Mouse (Mus musculus): ENCODE results near the gene Snapc2. TPM values are rescaled to one million over a fixed set of nuclear protein-coding genes. Genes with fewer than 3 reads are reported as not detected.
"Not testable (repeated sequence)": the region's sequence is repeated elsewhere in the genome, so short reads cannot be mapped to it uniquely, and the experiment has no call there.

Snapc2 gene
- polyA plus RNA-seq, 1 experiment from 2014 or later: 63.0 TPM

- H3K27ac ChIP-seq (replicated peaks): peak overlapping the region; percentile 87
- no peaks in the 10 kb centered on the region for H3K9me3 ChIP-seq
- 15% methylated on average over 19 of the region's 19 CpGs for WGBS
- peak overlapping the region; percentile 81 for H3K4me2 ChIP-seq (replicated peaks)
- ATAC-seq (ENCODE audit: low FRiP score, low read depth): peak; percentile 17
- peak overlapping the region; percentile 70 for H3K9ac ChIP-seq (replicated peaks)
- H3K4me3 ChIP-seq: peak overlapping the region; percentile 85
- H3K36me3 ChIP-seq: peaks cover 29% of the 10 kb centered on the region
- H3K4me1 ChIP-seq: peaks cover 27% of the 10 kb centered on the region
- peaks cover 11% of the 10 kb centered on the region; the same call in 1 of the 2 replicates for H3K27me3 ChIP-seq
Measured at GRCm38 (mm10) chr8:4239193-4239890, 13.5 kb upstream of the Snapc2 start.

GRCm38 (mm10) chr8:4245061-4245460 is 7.8 kb upstream of the Snapc2 start:
- peaks cover 77% of the 10 kb centered on the region for H3K36me3 ChIP-seq
- WGBS: 95% methylated on average over 5 of the region's 5 CpGs

GRCm38 (mm10) chr8:4245737-4246136 is 7.1 kb upstream of the Snapc2 start:
- Histone ChIP-seq H3K4me1 (peaks cover 23% of the 10 kb centered on the region), H3K36me3 (peaks cover 77% of the 10 kb centered on the region), H3K9me3 (no peaks in the 10 kb centered on the region), H3K27ac (replicated peaks) (no peak overlapping the region), H3K4me3 (no peak overlapping the region), H3K9ac (replicated peaks) (no peak overlapping the region), H3K27me3 (peaks cover 20% of the 10 kb centered on the region), H3K4me2 (replicated peaks) (no peak overlapping the region)
- no peak for ATAC-seq (ENCODE audit: low FRiP score, low read depth)
- 82% methylated on average over 13 of the region's 13 CpGs for WGBS

More at GRCm38 (mm10) chr8:4245061-4245460, 7.8 kb upstream of the Snapc2 start:
- Histone ChIP-seq H3K4me1 (peaks cover 25% of the 10 kb centered on the region), H3K27me3 (peaks cover 20% of the 10 kb centered on the region), H3K9me3 (no peaks in the 10 kb centered on the region), H3K4me3 (no peak overlapping the region), H3K4me2 (replicated peaks) (no peak overlapping the region), H3K9ac (replicated peaks) (no peak overlapping the region), H3K27ac (replicated peaks) (no peak overlapping the region)
- no peak for ATAC-seq (ENCODE audit: low FRiP score, low read depth)

- Histone ChIP-seq H3K4me1 (peaks cover 19% of the 10 kb centered on the region), H3K36me3 (peaks cover 69% of the 10 kb centered on the region), H3K27ac (replicated peaks) (no peak overlapping the region), H3K9me3 (no peaks in the 10 kb centered on the region), H3K9ac (replicated peaks) (no peak overlapping the region), H3K4me3 (no peak overlapping the region), H3K27me3 (peaks cover 20% of the 10 kb centered on the region), H3K4me2 (replicated peaks) (no peak overlapping the region)
- 91% methylated on average over 8 of the region's 8 CpGs for WGBS
- ATAC-seq (ENCODE audit: low FRiP score, low read depth): no peak
Measured at GRCm38 (mm10) chr8:4247241-4247640, 5.6 kb upstream of the Snapc2 start.

GRCm38 (mm10) chr8:4247951-4248540 is 4.8 kb upstream of the Snapc2 start, which contains the start of gene Tgfbr3l:
Gene Tgfbr3l, plus strand, starts transcription at chr8:4248214.
- Histone ChIP-seq H3K4me3 (no peak within 1 kb of the TSS), H3K4me1 (peaks cover 24% of the 10 kb centered on the region), H3K9ac (replicated peaks) (no peak within 1 kb of the TSS), H3K27ac (replicated peaks) (no peak within 1 kb of the TSS), H3K27me3 (peaks cover 20% of the 10 kb centered on the region), H3K9me3 (no peaks in the 10 kb centered on the region), H3K36me3 (peaks cover 61% of the 10 kb centered on the region), H3K4me2 (replicated peaks) (no peak within 1 kb of the TSS; the same call in 1 of the 2 replicates)
- 80% methylated on average over 15 of the region's 15 CpGs for WGBS
- no peak for ATAC-seq (ENCODE audit: low FRiP score, low read depth)

- Histone ChIP-seq H3K9me3 (no peaks in the 10 kb centered on the region), H3K4me1 (peaks cover 31% of the 10 kb centered on the region), H3K27ac (replicated peaks) (no peak overlapping the region), H3K4me2 (replicated peaks) (no peak overlapping the region; the same call in 1 of the 2 replicates), H3K36me3 (peaks cover 49% of the 10 kb centered on the region), H3K27me3 (peaks cover 20% of the 10 kb centered on the region), H3K4me3 (no peak overlapping the region), H3K9ac (replicated peaks) (0 out of 2 replicates have a peak overlapping the region, but pooled peaks have one; percentile 15)
- WGBS: 12% methylated on average over 29 of the region's 29 CpGs
- ATAC-seq (ENCODE audit: low FRiP score, low read depth): no peak
Measured at GRCm38 (mm10) chr8:4249213-4249612, 3.7 kb upstream of the Snapc2 start.

- Histone ChIP-seq H3K4me1 (peaks cover 35% of the 10 kb centered on the region), H3K4me3 (no peak overlapping the region), H3K27ac (replicated peaks) (no peak overlapping the region), H3K36me3 (peaks cover 44% of the 10 kb centered on the region), H3K9ac (replicated peaks) (no peak overlapping the region), H3K9me3 (no peaks in the 10 kb centered on the region), H3K27me3 (peaks cover 20% of the 10 kb centered on the region), H3K4me2 (replicated peaks) (no peak overlapping the region)
- ATAC-seq (ENCODE audit: low FRiP score, low read depth): peak; percentile 24; the same call in 1 of the 2 replicates
- WGBS: 31% methylated on average over 26 of the region's 26 CpGs
Measured at GRCm38 (mm10) chr8:4250306-4250970, 2.4 kb upstream of the Snapc2 start.

GRCm38 (mm10) chr8:4252116-4252760 is 642 bp upstream of the Snapc2 start:
- no peaks in the 10 kb centered on the region for H3K9me3 ChIP-seq
- H3K36me3 ChIP-seq: peaks cover 41% of the 10 kb centered on the region
- H3K4me1 ChIP-seq: peaks cover 44% of the 10 kb centered on the region
- peak overlapping the region; percentile 94 for H3K4me3 ChIP-seq
- peak overlapping the region; percentile 90 for H3K9ac ChIP-seq (replicated peaks)
- H3K27ac ChIP-seq (replicated peaks): peak overlapping the region; percentile 92
- H3K4me2 ChIP-seq (replicated peaks): peak overlapping the region; percentile 73
- ATAC-seq (ENCODE audit: low FRiP score, low read depth): 0 out of 2 replicates have a peak, but pooled peaks have one; percentile 0
- H3K27me3 ChIP-seq: peaks cover 20% of the 10 kb centered on the region
- WGBS: 48% methylated on average over 8 of the region's 8 CpGs

GRCm38 (mm10) chr8:4254001-4254400 is 1.1 kb downstream of the Snapc2 start:
- WGBS: 63% methylated on average over 6 of the region's 6 CpGs
- Histone ChIP-seq H3K9me3 (no peaks in the 10 kb centered on the region), H3K9ac (replicated peaks) (peak overlapping the region; percentile 90; the same call in 1 of the 2 replicates), H3K27me3 (peaks cover 6% of the 10 kb centered on the region; the same call in 1 of the 2 replicates), H3K27ac (replicated peaks) (no peak overlapping the region), H3K4me3 (peak overlapping the region; percentile 94), H3K4me1 (peaks cover 46% of the 10 kb centered on the region), H3K4me2 (replicated peaks) (peak overlapping the region; percentile 73), H3K36me3 (peaks cover 29% of the 10 kb centered on the region)
- ATAC-seq (ENCODE audit: low FRiP score, low read depth): no peak

- not testable (repeated sequence) for H3K9me3 ChIP-seq; H3K27me3 ChIP-seq; H3K27ac ChIP-seq (replicated peaks); ATAC-seq (ENCODE audit: low FRiP score, low read depth); H3K9ac ChIP-seq (replicated peaks); H3K4me3 ChIP-seq; H3K4me2 ChIP-seq (replicated peaks)
- H3K4me1 ChIP-seq: peaks cover 48% of the 10 kb centered on the region
- WGBS: 89% methylated on average over 7 of the region's 7 CpGs
- peaks cover 30% of the 10 kb centered on the region for H3K36me3 ChIP-seq
Measured at GRCm38 (mm10) chr8:4255471-4255870, 2.6 kb downstream of the Snapc2 start.

- no peak for ATAC-seq (ENCODE audit: low FRiP score, low read depth)
- no peaks in the 10 kb centered on the region for H3K27me3 ChIP-seq
- peak overlapping the region; percentile 74; the same call in 1 of the 2 replicates for H3K4me3 ChIP-seq
- H3K36me3 ChIP-seq: peaks cover 44% of the 10 kb centered on the region
- peak overlapping the region; percentile 94; the same call in 1 of the 2 replicates for H3K27ac ChIP-seq (replicated peaks)
- H3K9ac ChIP-seq (replicated peaks): peak overlapping the region; percentile 90; the same call in 1 of the 2 replicates
- peaks cover 43% of the 10 kb centered on the region for H3K4me1 ChIP-seq
- peak overlapping the region; percentile 71 for H3K4me2 ChIP-seq (replicated peaks)
- 67% methylated on average over 4 of the region's 4 CpGs for WGBS
- no peaks in the 10 kb centered on the region for H3K9me3 ChIP-seq
Measured at GRCm38 (mm10) chr8:4256911-4257310, 4.0 kb downstream of the Snapc2 start.

All from midbrain, embryonic 12.5 days (tissue).